Mouse (Mus musculus) heart, postnatal 0 days (tissue): Measurements from ENCODE around the gene Arhgap44. TPM values are rescaled to one million over a fixed set of nuclear protein-coding genes. Genes with fewer than 3 reads are reported as not detected.

Experiments used
- ATAC-seq: fragments of 200-750 bp; cut with Nextera tagmentation; 2 replicates; pipeline ENCODE4 v1.8.0; 2017; ENCODE audit warnings: low read depth, moderate number of reproducible peaks, moderate library complexity; ENCODE audit not compliant: insufficient read depth
- DNase-seq: peaks from one replicate; pipeline ENCODE4 v3.0.0-alpha.2; 2016; ENCODE audit warnings: low spot score
- H3K27ac ChIP-seq: fragments of 300-500 bp; sonication (generic); 2 replicates; pipeline ENCODE4 v1.5.1; 2014; ENCODE audit warnings: low read depth, mild to moderate bottlenecking
- H3K27me3 ChIP-seq: fragments of 300-500 bp; sonication (generic); 2 replicates; pipeline ENCODE4 v1.6.1; 2014; ENCODE audit warnings: low read length, mixed read lengths; ENCODE audit not compliant: control insufficient read depth, insufficient read depth
- H3K36me3 ChIP-seq: fragments of 300-500 bp; sonication (generic); replicated peaks from 2 replicates; pipeline ENCODE4 v1.6.1; 2014; ENCODE audit warnings: low read length, mixed read lengths; ENCODE audit not compliant: control insufficient read depth, insufficient read depth
- H3K4me1 ChIP-seq: fragments of 300-500 bp; sonication (generic); 2 replicates; pipeline ENCODE4 v1.6.1; 2014; ENCODE audit warnings: antibody characterized with exemption; ENCODE audit not compliant: control insufficient read depth, insufficient read depth
- H3K4me2 ChIP-seq: fragments of 300-500 bp; sonication (generic); 2 replicates; pipeline ENCODE4 v1.6.1; 2014; ENCODE audit warnings: low read depth, mild to moderate bottlenecking, low read length, moderate library complexity
- H3K4me3 ChIP-seq: fragments of 300-500 bp; sonication (generic); 2 replicates; pipeline ENCODE4 v1.5.1; 2014; ENCODE audit warnings: low read depth, low read length
- H3K9ac ChIP-seq: fragments of 300-500 bp; sonication (generic); replicated peaks from 2 replicates; pipeline ENCODE4 v1.6.1; 2014; ENCODE audit warnings: low read depth, low read length, mixed read lengths
- H3K9me3 ChIP-seq: fragments of 300-500 bp; sonication (generic); replicated peaks from 2 replicates; pipeline ENCODE4 v1.6.1; 2016; ENCODE audit warnings: low read length; ENCODE audit not compliant: control insufficient read depth
- CTCF ChIP-seq: IDR thresholded peaks from 2 replicates; pipeline ENCODE4 v1.5.1; 2016; ENCODE audit warnings: antibody characterized with exemption, control low read depth, low read depth
- EP300 ChIP-seq: IDR thresholded peaks from 2 replicates; pipeline ENCODE4 v1.6.1; 2016; ENCODE audit warnings: antibody characterized with exemption, low read depth
- WGBS: fragments of 180-500 bp; shearing (Covaris S2); extraction: QIAGEN DNeasy Blood & Tissue Kit; methylation state at CpG from one replicate; pipeline ENCODE4 v1.1.7; 2014; 5-methylcytosine and 5-hydroxymethylcytosine counted together
- microRNA-seq: library from miRNA; unstranded; fragments of <30 nt; microRNA quantifications from one replicate; pipeline ENCODE4, GENCODE M21; 2016
- polyA plus RNA-seq: library from polyadenylated mRNA; unstranded; fragments of >200 nt; fragmentation: Nextera tagmentation; extraction: Ambion mirVana; gene quantifications from 2 replicates; pipeline ENCODE4 v1.2.1, GENCODE M21; 2015
- total RNA-seq: library from RNA; depleted of rRNA; stranded (reverse); fragments of >200 nt; gene quantifications from 2 replicates; pipeline ENCODE4 v1.2.3, GENCODE M21; 2014; ENCODE audit warnings: low replicate concordance; rRNA removed

Gene Arhgap44
- total and polyA plus RNA-seq, 2 experiments from 2014 or later: 8.5 to 17.7 TPM

DNA sequence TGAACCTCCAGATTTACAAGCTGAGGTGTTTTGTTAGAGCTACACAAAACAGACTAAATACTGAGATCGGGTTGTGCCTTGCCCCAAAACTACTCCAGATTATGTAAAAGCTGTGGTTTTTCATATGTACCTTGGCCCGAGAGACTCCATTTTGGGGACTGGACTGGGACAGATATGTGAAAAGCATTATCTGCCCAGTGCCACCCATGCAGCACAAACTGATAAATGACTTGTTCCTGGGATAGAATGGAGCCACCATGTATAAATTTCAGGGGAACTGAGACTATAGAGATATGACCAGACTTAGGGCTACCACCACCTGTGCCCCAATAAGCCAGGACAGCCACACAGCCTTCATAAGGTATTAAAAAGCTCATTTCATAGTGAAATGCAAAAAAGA lies 200.1 kb downstream of the Arhgap44 start:
- TF ChIP-seq CTCF: no peak
- TF ChIP-seq EP300: no peak
- no peaks in the 10 kb centered on the region for H3K4me1 ChIP-seq
- 74% methylated on average over 2 of the region's 2 CpGs for WGBS

DNA sequence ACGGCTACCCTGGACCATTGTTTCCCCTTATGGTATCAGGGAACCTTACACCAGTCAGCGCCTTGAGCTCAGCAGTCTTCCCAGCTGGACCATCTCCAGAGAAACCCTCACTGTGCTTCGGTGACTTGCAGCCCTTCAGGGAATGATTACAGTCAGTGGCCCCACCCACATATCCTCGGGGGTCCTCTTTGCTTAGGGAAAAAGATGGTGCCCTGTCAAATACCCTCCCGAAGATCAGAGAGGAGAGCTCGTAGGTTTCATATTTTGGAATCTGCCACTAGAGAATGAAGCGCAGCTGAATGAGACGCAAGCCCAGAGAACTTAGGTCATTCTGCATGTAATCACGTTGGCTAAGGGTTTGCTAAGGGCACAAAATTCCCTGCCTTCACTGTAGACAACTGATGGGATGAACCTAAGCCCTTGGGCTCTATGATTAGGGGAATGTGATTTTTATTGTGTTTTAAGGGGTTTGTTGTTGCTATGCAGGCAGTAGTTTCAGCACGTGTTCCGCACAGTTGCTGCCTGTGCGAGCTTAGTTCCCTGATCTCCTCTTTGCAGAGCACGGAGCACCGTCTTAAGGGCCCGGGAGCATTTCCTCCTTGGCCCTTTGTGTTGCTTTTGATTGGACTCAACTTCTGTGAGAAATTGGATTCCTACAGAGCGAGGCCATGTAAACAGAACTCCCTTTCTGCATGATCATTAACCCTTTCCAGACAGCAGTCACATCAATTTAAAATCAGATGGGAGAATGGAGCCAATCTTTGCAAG lies 205.6 kb downstream of the Arhgap44 start:
- Histone ChIP-seq H3K4me1 (peaks cover 5% of the 10 kb centered on the region; the same call in 1 of the 2 replicates), H3K27ac (peak overlapping the region; percentile 3; the same call in 1 of the 2 replicates), H3K36me3 (no peaks in the 10 kb centered on the region), H3K4me2 (peak overlapping the region; percentile 60), H3K9ac (no peak overlapping the region), H3K27me3 (no peaks in the 10 kb centered on the region), H3K4me3 (peak overlapping the region; percentile 33), H3K9me3 (no peaks in the 10 kb centered on the region)
- TF ChIP-seq CTCF: no peak
- no peak for TF ChIP-seq EP300
- DNase-seq (peak; percentile 45), ATAC-seq (no peak)
- WGBS: 10% methylated on average over 16 of the region's 16 CpGs

More for the DNA sequence above, 200.1 kb downstream of the Arhgap44 start:
- H3K27ac ChIP-seq: no peak overlapping the region
- ATAC-seq (no peak), DNase-seq (no peak)
- no peaks in the 10 kb centered on the region for H3K27me3 ChIP-seq
- H3K4me3 ChIP-seq: no peak overlapping the region
- H3K4me2 ChIP-seq: no peak overlapping the region
- H3K36me3 ChIP-seq: no peaks in the 10 kb centered on the region
- H3K9me3 ChIP-seq: no peaks in the 10 kb centered on the region
- H3K9ac ChIP-seq: no peak overlapping the region

Small RNA genes lying within 50 kb of the gene (microRNA-seq; reads per million reads assigned to microRNA genes)
- gene Gm25991: not detected

Other genes with a start within 250 kb of the Arhgap44 start
- gene Elac2, start 183.9 kb downstream of the Arhgap44 start, total RNA-seq: 33.6 and 36.0 TPM in 2 replicates
- gene Elac2, start 183.9 kb downstream of the Arhgap44 start, polyA plus RNA-seq: 14.0 and 15.1 TPM in 2 replicates
- gene 1700086D15Rik, start 3.1 kb downstream of the Arhgap44 start, total RNA-seq: 1.2 and 8.0 TPM in 2 replicates
- 0.11 TPM in 1 of 2 replicates, not detected in the other for gene 1700086D15Rik, start 3.1 kb downstream of the Arhgap44 start, polyA plus RNA-seq
- gene Myocd, start 107.0 kb upstream of the Arhgap44 start, total RNA-seq: 92.4 and 129 TPM in 2 replicates
- gene Myocd, start 107.0 kb upstream of the Arhgap44 start, polyA plus RNA-seq: 55.9 and 56.4 TPM in 2 replicates